Mouse (Mus musculus): ENCODE measurements around the gene Epha7. TPM values are rescaled to one million over a fixed set of nuclear protein-coding genes. Genes with fewer than 3 reads are reported as not detected.

Gene Epha7
- total and polyA plus RNA-seq, 2 experiments: 0.38 to 2.3 TPM

DNA sequence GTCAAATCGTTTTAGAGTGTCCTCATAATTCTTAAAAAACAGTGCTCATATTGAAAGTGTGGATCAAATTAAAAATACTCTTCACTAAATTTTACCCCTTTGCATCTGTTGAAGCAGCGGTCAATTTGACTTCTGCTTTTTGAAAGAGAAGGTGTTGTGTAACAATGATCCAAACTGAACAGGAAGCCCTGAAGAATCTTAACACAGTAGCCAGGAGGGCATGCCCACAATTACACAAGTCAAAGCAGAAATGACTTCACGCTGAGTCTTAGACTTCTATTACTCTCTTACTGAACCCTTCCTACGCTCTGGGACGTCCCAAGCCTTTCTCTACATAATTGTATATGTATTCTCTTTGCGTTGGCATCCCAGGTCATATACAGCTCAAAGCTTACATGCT is 131.3 kb downstream of the Epha7 start:
- Histone ChIP-seq H3K9ac (ENCODE audit: low read depth, low read length) (no peak overlapping the region), H3K79me2 (ENCODE audit: control insufficient read depth, insufficient read depth, low read length) (no peaks in the 10 kb centered on the region), H3K4me3 (ENCODE audit: insufficient read depth, low read depth, low read length) (no peak overlapping the region), H3K27me3 (ENCODE audit: control insufficient read depth, insufficient read depth, low read length) (no peaks in the 10 kb centered on the region), H3K4me1 (ENCODE audit: control insufficient read depth, insufficient read depth, low read length) (no peaks in the 10 kb centered on the region), H3K27ac (replicated peaks; ENCODE audit: insufficient read depth, low read depth, low read length) (no peak overlapping the region), H3K36me3 (ENCODE audit: control insufficient read depth, insufficient read depth, low read length) (no peaks in the 10 kb centered on the region)
- TF ChIP-seq CTCF (IDR thresholded peaks at IDR 0.05; ENCODE audit: low read depth, low read length) (no peak), POLR2A (IDR thresholded peaks at IDR 0.05; ENCODE audit: extremely low read depth, insufficient read depth, low read length) (no peak)
- DNase-seq (ENCODE audit: extremely low read depth, low read depth, low spot score): peak; percentile 5
- 75% methylated on average over 6 of the region's 6 CpGs for WGBS

DNA sequence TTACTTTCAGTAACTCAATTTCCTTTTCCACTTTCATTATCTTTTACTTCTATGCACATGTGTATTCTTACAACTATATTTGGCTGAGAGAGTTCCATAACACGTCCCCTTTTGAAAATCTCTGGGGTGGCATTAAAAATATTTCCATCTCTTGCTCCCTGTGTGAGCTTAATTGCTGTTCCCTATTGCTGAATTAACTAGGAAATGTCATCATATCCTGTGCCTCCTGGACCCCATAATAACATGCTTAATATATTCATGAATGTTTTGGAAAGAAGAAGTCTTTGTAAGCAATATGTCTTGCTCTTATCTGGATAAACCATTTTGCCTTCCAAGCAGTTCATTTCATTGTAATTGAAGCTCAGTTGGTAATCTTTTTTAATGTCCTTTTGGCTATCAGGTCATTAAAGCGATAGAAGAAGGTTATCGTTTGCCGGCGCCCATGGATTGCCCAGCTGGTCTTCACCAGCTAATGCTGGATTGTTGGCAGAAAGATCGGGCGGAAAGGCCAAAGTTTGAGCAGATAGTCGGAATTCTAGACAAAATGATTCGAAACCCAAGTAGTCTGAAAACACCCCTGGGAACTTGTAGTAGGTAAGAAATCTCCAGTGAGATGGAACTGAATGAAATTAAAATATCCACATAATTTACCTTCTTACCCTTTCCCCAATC is 148.1 kb downstream of the Epha7 start:
- DNase-seq (ENCODE audit: extremely low read depth, low read depth, low spot score): no peak
- Histone ChIP-seq H3K27ac (replicated peaks; ENCODE audit: insufficient read depth, low read depth, low read length) (no peak overlapping the region), H3K79me2 (ENCODE audit: control insufficient read depth, insufficient read depth, low read length) (no peaks in the 10 kb centered on the region), H3K36me3 (ENCODE audit: control insufficient read depth, insufficient read depth, low read length) (no peaks in the 10 kb centered on the region), H3K4me3 (ENCODE audit: insufficient read depth, low read depth, low read length) (no peak overlapping the region), H3K9ac (ENCODE audit: low read depth, low read length) (no peak overlapping the region), H3K4me1 (ENCODE audit: control insufficient read depth, insufficient read depth, low read length) (no peaks in the 10 kb centered on the region), H3K27me3 (ENCODE audit: control insufficient read depth, insufficient read depth, low read length) (no peaks in the 10 kb centered on the region)
- 85% methylated on average over 9 of the region's 9 CpGs for WGBS
- TF ChIP-seq CTCF (IDR thresholded peaks at IDR 0.05; ENCODE audit: low read depth, low read length): no peak
- no peak for TF ChIP-seq POLR2A (IDR thresholded peaks at IDR 0.05; ENCODE audit: extremely low read depth, insufficient read depth, low read length)

DNA sequence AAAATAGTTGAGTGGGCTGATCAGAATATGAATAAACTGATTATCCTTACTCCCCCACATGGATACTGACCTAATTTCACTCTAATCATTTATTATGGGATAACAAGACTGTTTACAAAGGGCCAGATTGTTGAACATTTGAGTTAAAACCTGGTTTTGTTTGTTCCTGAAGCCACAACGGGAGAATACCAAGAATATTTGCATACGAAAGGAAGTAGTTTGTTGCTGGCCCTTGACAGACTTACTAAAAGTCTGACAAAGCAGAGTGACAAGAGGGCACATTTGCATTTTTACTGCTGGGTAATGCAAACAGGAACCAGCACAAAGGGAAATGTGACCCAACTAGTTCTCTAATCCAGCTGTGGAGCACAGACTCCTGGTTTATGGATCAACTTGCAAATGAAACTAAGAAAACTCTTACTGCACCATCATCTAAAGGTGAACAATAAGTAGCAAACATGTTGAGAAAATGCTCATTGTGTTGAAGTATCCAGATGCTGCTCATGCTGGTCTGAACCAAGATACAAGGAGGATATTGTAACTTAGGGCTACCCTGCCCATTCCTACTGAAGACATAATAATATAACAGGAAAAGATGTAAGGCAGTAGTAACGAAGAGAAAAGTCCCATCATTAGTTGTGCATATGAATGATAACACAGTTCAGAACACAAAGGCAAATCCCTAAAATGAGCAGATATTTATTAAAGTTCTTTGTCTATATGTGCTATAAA is 154.8 kb downstream of the Epha7 start:
- Histone ChIP-seq H3K9ac (ENCODE audit: low read depth, low read length) (no peak overlapping the region), H3K4me3 (ENCODE audit: insufficient read depth, low read depth, low read length) (no peak overlapping the region), H3K79me2 (ENCODE audit: control insufficient read depth, insufficient read depth, low read length) (no peaks in the 10 kb centered on the region), H3K4me1 (ENCODE audit: control insufficient read depth, insufficient read depth, low read length) (no peaks in the 10 kb centered on the region), H3K36me3 (ENCODE audit: control insufficient read depth, insufficient read depth, low read length) (no peaks in the 10 kb centered on the region), H3K27me3 (ENCODE audit: control insufficient read depth, insufficient read depth, low read length) (no peaks in the 10 kb centered on the region), H3K27ac (replicated peaks; ENCODE audit: insufficient read depth, low read depth, low read length) (no peak overlapping the region)
- no peak for TF ChIP-seq CTCF (IDR thresholded peaks at IDR 0.05; ENCODE audit: low read depth, low read length)
- TF ChIP-seq POLR2A (IDR thresholded peaks at IDR 0.05; ENCODE audit: extremely low read depth, insufficient read depth, low read length): no peak
- DNase-seq (ENCODE audit: extremely low read depth, low read depth, low spot score): peak; percentile 14
- WGBS: 63% methylated on average over 3 of the region's 3 CpGs

DNA sequence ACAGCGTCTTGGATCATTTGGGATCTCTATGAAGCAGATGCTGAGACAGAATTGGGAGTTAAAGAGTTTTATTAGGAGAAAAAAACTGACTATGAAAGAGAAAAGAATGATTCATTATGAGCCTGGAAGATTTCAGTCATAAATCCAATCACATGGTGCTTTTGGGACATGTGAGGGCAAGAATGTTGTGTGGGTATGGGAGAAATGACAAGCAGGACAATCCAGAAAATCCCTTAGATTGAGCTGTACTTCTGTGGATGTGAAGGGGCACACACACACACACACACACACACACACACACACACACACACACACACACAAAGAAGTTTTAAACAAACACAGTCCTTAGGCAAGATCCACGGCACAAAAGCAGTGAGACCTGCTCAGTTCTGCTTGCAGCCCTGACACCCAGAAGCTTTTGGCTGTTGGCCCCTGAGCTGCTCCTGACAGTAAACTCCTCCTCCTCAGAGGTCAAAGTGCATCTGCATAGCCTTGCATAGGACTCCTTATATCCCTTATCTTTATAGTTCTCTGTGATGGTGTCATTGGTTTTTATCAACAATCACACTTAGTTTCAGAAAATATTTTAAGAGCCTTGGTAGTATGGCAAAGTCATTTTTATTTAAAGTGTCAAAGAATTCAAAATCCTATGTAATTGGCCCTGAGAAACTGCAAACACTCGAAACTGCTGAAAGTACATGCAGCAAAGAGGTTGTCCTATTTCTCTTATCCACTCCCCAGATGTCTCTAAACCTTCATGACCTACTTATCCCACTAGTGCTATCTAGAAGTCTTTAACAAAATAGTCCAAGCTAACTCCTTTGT is 185.7 kb downstream of the Epha7 start:
- no peaks in the 10 kb centered on the region for H3K36me3 ChIP-seq (ENCODE audit: control insufficient read depth, insufficient read depth, low read length)
- TF ChIP-seq POLR2A (IDR thresholded peaks at IDR 0.05; ENCODE audit: extremely low read depth, insufficient read depth, low read length) (no peak), CTCF (IDR thresholded peaks at IDR 0.05; ENCODE audit: low read depth, low read length) (no peak)
- 60% methylated on average over 3 of the region's 3 CpGs for WGBS
- DNase-seq (ENCODE audit: extremely low read depth, low read depth, low spot score): no peak
- H3K27ac ChIP-seq (replicated peaks; ENCODE audit: insufficient read depth, low read depth, low read length): no peak overlapping the region
- no peaks in the 10 kb centered on the region for H3K27me3 ChIP-seq (ENCODE audit: control insufficient read depth, insufficient read depth, low read length)
- H3K79me2 ChIP-seq (ENCODE audit: control insufficient read depth, insufficient read depth, low read length): no peaks in the 10 kb centered on the region
- H3K4me1 ChIP-seq (ENCODE audit: control insufficient read depth, insufficient read depth, low read length): no peaks in the 10 kb centered on the region
- H3K9ac ChIP-seq (ENCODE audit: low read depth, low read length): no peak overlapping the region
- H3K4me3 ChIP-seq (ENCODE audit: insufficient read depth, low read depth, low read length): no peak overlapping the region

DNA sequence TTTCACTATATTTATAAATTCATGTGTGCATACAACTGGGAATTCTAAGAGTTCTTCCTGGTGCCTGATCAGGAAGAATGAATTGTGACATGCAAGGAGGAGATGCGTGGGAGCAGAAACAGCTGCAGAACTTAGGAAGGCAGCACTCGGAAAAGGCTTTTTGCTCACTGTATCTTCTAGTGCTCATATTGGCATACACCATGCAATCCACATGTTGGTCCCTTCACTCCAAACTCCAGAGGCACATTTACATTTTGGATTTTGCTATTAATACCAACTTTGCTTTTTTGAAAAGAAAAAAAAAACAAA is 186.3 kb downstream of the Epha7 start:
- Histone ChIP-seq H3K4me3 (ENCODE audit: insufficient read depth, low read depth, low read length) (no peak overlapping the region), H3K27ac (replicated peaks; ENCODE audit: insufficient read depth, low read depth, low read length) (no peak overlapping the region), H3K36me3 (ENCODE audit: control insufficient read depth, insufficient read depth, low read length) (no peaks in the 10 kb centered on the region), H3K4me1 (ENCODE audit: control insufficient read depth, insufficient read depth, low read length) (no peaks in the 10 kb centered on the region), H3K27me3 (ENCODE audit: control insufficient read depth, insufficient read depth, low read length) (no peaks in the 10 kb centered on the region), H3K79me2 (ENCODE audit: control insufficient read depth, insufficient read depth, low read length) (no peaks in the 10 kb centered on the region), H3K9ac (ENCODE audit: low read depth, low read length) (no peak overlapping the region)
- TF ChIP-seq CTCF (IDR thresholded peaks at IDR 0.05; ENCODE audit: low read depth, low read length) (no peak), POLR2A (IDR thresholded peaks at IDR 0.05; ENCODE audit: extremely low read depth, insufficient read depth, low read length) (no peak)
- no peak for DNase-seq (ENCODE audit: extremely low read depth, low read depth, low spot score)
- 75% methylated on average over 2 of the region's 2 CpGs for WGBS
